Mouse (Mus musculus) kidney, postnatal 4 days (tissue): ENCODE measurements around the gene Ovol1.
A peak's percentile ranks its signal among the peaks of the same experiment; 100 is the strongest.

Source experiments
- DNase-seq, 2 experiments: peaks; one replicate each; pipeline ENCODE4 v3.0.0; 2021; ENCODE audit warnings: mixed read lengths in 2 of 2

Gene Ovol1

DNA sequence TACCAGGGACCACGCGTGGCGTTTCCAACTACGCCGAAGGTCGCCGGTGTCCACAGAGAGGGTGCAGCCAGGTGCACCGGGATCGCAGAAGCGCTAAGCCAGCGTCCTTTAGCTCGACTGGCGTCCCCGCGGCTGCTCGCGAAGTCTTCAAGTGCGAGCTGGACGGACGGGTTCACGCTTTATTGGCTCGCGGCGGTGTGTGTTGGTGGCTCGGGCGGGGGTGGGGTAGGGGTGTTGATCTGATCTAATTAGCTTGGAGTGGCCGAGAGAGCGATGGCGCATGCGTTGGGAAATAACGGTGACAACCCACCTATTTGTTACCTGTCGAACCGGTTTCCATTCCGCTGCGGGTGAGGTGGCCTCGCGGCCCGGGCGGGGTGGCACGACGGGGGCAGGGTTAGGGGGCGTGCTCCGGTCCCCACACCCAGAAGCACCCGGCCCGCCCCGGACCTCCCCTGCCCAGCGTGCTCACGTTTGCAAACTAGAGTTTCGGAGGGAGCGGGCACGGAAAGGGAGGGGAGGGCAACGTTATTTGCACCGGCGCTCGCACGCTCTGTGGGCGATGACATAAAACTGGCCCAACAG, at the start of gene Ovol1:
Gene Ovol1, minus strand, starts transcription at position 190 of the 585 bp plus-strand sequence.
- DNase-seq: peak; percentile 78 to 87

DNA sequence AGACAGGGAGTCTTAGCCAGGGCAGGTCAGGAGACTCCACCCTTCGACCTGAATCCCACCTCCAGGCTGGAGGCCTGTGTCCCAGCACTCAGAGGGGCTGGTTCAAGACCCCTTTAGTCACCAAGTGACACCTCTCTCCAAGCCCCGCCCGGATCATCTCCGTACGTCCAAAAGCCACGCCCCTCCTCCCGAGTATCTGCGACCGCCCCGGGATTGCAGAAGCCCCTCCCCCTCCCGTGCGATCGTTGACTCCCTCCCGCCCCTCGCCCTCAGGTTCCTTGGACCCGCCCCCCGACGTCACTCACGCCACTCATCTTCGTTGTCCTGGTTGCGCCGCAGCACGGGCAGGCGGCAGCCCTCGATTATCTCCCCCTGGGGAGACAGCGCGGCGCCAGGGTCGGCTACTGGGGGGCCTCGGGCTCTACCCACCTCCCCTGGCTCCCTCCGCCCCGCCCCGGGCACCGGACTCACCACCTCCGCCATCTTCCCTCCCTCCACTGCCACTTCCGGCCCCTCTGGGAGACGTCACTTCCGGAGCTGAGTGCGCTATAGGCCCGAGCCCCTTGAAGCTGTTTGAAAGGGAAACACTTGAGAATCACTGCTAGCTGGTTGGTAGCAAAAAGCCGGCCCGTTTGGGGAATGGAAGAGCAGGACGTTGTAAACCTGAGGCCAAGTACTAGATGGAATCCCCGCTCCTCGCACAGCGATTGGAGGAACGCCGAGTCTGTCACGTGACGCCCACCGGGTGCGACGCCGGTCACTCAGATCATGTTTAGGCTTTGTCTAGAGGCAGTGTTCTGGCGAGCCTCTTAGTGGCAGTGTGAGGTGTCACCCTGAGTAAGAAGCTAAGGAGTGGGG, 49.3 kb upstream of the Ovol1 start, which contains the start of gene Kat5:
Gene Kat5, minus strand, starts transcription at position 691 of the 858 bp plus-strand sequence.
- peak; percentile 95 to 96 for DNase-seq

DNA sequence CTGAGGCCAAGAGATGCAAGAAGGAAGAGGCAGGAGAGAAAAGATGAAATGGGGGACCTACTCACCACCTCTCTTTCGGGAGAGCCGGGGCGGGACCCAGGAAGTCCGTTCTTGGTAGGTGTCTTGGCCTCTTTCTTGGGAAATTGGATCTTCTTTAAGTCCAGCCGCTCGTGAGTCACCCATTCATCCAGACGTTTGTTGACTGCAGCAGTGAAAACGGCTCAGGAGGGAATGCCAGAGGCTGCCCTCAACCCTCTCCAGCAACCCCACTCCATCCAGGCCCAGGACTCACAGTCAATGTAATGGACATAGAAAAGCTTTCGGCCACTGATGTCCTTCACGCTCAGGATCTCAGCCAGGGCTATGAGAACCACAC, 48.7 kb upstream of the Ovol1 start:
- DNase-seq: no peak

DNA sequence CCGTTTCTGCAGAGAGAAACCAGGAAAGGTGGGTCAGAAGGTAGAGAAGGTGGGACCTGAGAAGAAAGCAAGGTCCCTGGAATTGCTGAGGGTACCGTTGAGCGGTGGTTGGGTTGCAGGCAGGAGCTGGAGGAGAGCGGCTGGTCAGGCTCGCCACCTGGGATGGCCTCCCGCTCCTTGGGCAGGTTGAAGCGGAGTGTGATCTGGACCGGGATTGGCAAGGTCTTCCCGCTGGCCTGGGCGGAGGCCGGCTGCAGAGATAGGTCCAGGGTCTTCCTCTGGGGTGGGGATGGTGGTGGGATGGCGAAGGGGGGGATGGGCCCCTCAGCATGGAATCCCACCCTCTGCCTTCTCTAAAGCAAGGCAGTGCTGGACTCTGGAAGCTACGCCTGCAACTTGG, 48.3 kb upstream of the Ovol1 start:
- no peak for DNase-seq

DNA sequence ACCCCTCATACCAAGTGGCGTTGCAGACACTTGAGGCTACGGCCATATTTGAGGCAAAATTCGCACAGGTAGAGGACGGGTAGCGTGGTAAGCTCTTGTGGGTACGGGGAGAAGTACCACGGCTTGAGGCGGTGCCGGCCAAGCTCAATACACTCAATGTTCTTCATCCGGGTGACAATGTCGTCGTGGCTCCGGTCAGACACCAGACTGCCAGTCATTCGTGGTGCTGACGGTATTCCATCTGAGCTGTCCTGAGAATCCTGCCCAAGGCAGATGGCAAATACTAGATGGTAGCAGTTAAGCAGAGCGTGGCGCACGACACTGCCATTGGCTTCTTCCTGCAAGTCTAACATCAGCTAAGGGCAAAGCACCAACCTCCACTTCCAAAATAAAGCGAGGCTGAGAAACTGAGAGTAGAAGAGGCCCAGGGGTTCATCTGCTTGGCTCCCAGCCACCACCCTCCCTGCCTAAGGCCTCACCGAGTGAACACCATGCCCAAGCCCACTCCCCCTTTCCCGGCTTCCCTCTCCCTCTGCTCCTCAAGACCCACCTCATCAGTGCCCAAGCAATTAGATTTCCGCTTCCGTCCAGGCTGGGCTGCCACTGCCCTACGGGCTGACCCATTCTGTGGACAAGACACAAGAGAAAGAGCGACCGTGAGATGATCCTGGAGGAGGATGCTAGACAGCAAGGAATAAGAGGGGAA, 47.4 kb upstream of the Ovol1 start:
- no peak for DNase-seq

DNA sequence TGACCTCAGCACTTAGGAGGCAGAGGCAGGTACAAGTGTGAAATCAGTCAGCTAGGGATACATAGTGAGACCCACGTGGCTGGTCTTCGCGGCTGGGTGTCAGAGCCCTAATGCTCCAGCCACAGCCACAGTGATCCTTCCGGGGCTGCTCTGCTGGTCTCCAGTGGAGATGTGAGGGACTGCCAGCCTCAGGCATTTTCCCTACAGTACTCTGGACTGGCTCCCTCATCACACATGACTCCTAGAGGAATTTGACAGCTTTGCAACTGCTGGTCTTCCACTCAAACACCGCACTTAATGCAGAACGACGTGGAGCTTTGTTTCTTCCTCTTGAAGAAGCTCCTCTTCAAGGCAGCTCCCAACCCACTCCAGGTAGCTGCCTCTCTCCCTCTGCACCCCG, 45.8 kb upstream of the Ovol1 start:
- peak in 1 of 2 experiments; percentile 46 for DNase-seq

DNA sequence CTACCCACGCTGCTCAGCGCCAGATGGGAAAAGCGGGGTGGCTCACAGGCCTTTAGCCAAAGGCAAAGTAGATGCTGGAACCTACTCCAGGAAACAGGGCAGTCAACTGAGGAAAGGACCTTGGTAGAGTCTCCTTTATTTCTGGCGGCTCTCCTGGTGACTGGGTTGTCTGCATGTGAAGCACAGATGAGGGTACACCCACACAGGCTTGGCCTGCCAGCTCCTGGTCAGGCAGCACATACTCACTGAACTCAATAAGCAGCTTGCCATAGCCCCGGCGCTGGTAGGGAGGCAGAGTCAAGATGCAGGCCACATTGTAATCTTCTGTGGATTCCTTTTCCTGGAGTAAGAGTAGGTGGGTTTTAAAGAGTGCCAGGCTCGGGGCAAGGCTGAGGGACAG, 44.7 kb upstream of the Ovol1 start:
- DNase-seq: no peak

DNA sequence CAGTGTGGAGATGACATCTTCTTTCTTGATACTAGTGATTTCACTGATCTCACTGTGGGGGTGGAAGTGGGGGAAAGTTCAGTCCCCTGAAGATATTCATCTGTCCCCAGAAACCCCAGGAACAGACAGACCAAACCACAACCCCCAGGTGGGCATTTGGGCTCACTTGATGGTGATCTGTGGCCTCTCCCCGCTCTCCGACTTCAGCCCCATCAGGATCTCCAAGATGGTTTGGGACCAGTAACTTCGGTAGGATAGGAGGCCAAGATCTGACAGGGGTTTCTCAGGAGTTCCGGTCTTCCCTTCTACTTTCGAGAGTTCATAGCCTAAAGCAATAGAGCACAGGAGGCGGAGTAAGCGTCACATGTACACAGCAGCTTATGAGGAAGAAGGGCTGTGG, 43.2 kb upstream of the Ovol1 start:
- DNase-seq: no peak

DNA sequence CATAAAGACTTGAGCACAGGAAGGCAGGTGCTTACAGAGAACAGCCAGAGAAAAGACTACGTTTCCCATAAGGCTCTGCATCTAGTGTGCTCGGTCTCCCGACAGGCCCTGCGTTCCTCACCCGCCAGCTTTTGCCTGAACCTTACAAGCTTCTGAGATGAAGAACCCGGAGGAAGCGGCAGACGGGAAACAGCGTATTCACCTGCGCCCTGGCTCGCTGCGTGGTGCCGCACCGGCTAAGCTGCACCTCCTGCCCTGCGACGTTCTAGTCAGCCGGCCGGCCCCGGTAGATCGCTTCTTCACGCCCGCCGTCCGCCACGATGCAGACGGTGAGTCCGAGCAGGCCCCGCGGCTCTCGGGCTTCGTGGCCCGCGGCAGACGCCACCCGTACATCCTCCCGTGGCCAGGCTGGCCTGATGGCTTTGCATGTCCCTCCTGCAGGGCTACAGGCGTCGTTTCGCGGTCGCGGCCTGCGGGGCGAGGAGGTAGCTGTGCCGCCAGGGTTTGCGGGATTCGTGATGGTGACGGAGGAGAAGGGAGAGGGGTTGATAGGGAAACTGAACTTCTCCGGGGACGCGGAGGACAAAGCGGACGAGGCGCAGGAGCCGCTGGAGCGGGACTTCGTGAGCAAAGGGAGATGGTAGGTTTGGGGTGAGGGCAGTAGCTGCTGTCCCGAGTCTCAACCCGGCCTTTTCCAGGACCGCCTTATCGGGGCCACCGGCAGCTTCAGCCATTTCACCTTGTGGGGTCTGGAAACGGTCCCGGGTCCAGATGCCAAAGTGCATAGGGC, 41.5 kb upstream of the Ovol1 start, which contains the start of gene Rnaseh2c:
Gene Rnaseh2c, plus strand, starts transcription at position 122 of the 790 bp plus-strand sequence.
- peak; percentile 77 to 86 for DNase-seq

DNA sequence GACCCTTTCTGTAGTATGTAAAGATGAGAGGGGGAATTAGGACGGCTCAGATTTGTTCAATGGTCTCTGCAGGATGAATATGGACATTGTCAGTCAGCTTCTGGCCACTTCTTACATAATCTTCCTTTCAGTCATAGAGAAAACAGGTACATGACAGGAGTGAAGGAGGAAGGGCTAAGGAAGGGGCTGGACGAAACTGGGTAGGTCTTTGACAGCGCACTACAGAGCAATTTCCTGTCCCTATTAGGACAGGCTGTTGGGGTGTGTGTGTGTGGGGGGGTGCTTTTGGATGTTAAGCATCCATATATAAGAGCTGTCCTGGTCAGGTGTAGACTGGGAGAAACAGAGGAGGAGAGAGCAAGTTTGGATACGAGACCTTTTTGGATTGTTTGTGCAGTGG, 38.8 kb upstream of the Ovol1 start:
- no peak for DNase-seq

DNA sequence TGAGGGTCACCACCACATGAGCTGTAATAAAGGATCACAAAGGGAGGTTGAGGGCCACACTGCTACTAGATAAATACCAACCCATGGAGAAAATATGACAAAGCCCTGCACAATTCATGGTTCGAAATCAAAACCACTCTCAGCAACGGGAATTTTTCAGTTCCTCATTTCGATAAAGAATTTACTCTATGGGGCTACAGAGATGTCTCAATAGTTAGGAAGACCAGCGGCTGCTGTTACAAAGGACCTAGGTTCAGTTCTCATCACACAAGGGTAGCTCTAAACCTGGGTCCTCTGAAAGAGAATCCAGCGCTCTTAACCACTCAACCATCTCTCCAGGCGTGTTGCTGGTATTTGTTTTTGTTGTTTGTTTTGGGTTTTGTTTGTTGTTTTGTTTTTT, 31.4 kb upstream of the Ovol1 start:
- DNase-seq: no peak

DNA sequence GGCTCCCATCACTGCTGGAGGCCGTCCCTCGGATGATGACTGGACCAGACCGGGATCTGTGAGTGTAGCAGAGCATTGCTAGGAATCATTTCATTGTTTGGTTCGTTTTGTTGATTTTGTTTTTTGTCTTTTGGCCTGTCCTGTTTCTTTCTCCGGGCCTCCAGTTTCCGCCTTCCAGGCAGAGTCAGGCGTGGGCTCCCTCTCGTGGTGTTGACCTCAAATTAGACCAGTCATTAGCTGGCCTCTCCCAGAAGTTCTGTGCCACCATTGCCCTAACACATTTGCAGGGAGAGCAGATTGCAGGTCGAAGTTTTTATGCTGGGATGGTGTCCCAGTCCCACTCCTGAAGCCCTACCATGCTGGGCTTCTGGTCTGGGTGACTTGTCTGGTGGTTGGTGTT, 28.7 kb upstream of the Ovol1 start:
- DNase-seq: peak in 1 of 2 experiments; percentile 39

DNA sequence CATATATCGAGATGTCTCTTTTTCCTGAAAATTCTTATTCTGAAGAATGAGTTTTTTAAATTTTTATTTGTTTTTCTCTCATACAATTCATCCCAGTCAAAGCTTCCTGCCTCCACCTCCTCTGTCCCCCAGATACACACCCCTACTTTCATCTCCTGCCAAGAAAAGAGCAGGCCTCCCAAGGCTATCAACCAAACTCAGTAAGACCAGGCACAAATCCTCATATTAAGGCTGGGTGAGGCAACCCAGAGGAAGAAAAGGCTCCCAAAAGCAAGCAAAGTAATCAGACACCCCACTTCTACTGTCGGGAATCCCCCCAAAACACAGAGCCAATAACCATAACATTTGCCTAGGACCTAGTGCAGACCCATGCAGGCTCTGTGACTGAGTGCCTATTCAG, 21.5 kb upstream of the Ovol1 start:
- no peak for DNase-seq

DNA sequence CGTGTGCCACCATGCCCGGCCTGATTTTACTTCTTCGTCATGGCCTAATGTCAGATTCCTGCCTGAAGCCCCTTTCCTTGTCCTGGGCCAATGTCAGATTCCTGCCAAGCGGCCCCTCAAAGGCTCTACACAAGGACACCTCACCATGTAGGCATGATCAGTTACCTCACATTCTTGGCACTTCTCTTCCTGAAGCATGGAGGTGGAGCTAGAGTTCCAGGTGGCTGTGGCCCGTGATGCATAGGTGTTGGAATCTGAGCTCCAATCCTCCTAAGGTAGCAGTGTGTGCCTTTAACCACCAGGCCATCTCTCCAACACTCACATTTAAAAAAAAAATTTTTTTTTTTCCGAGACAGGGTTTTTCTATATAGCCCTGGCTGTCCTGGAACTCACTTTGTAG, 20.3 kb upstream of the Ovol1 start:
- no peak for DNase-seq

DNA sequence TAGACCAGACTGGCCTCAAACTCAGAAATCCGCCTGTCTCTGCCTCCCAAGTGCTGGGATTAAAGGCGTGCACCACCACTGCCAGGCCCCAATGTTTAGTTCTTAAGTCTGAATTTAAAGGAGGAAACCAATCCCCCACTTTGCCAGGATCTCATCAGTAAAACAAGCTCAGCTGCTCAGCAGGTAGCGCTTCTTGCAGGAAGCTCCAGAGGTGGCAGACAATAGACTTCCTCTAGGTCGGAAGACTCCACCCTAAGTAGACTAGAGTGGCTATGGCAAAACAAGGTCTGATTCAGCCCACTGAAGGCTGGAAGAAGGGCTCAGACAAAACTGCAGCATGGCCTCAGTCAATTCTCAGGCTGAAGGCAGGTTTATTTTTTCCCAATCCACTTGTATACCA, 19.5 kb upstream of the Ovol1 start:
- no peak for DNase-seq

DNA sequence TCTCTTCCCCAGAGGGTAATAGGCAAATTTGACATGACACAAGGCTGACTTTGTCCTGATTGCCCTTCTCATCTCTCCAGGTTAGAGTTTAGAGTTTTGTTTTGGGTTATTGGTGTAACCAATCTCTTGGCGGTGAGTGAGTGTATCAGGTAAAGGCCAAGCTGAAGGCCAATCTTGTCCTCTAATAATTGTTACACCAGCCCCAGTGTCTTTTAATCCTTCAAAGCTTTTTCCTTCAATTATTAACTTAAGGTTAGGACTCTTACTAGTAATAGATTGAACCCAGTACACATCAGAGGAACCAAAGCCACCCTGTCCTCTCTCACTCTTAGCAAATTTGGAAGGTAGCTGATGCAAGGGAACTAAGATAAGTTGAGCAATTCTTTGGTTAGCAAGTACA, 14.9 kb upstream of the Ovol1 start:
- DNase-seq: no peak

DNA sequence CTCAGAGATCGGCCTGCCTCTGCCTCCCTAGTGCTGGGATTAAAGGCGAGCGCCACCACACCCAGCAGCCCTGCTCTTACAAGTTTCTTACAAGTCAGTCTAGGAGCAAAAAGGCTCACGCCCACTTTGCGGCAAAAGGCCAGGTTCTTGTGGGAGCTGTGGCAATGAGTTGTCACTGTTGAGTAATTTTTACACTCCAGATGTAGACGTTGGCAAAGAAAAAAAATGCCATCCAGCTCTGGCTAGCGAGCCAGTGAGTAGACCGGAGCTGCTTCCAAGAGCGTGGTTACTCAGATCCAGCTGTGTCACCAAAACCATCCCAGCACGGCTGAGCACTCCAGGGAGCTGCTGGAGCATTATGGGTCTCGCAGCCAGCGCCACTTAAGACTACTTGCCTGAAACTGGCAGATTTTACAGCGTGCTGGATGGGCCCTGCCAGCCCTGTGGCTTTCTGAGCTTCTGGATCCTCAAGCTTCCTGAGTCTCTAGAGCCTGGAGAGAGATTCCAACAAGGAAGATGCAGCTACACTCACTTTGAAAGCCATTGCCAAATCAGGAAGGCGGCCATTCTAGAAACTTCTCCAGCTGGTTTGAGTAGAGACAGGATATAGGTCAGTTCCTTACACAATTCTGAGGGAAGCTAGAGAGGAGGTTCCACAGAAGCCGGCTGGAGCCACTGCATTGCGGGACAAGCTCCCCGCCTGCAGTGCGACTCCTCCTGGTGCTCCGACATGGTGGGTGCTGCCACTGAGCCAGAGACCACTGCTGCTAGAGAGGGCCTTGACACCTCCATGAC, 12.1 kb upstream of the Ovol1 start:
- peak in 1 of 2 experiments; percentile 42 for DNase-seq

DNA sequence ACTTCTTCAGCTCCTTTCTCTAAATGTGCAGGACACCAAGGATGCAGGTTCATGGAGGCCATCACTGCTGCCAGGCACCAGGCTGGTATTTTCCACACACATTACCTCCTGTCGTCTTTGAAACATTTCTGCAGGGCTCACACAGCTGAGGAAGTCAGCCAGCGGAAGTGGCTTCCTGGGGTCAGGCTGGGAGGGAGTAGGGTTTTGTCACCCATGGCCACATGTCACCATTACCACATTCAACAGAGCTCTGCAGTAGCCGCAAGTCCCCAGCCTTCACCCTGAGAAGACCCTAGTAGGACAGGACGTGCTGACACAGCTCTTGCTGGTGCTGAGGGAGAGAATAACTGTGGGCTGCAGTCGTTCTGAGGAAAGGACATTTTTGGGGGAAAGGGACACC, 11.4 kb upstream of the Ovol1 start:
- DNase-seq: no peak

DNA sequence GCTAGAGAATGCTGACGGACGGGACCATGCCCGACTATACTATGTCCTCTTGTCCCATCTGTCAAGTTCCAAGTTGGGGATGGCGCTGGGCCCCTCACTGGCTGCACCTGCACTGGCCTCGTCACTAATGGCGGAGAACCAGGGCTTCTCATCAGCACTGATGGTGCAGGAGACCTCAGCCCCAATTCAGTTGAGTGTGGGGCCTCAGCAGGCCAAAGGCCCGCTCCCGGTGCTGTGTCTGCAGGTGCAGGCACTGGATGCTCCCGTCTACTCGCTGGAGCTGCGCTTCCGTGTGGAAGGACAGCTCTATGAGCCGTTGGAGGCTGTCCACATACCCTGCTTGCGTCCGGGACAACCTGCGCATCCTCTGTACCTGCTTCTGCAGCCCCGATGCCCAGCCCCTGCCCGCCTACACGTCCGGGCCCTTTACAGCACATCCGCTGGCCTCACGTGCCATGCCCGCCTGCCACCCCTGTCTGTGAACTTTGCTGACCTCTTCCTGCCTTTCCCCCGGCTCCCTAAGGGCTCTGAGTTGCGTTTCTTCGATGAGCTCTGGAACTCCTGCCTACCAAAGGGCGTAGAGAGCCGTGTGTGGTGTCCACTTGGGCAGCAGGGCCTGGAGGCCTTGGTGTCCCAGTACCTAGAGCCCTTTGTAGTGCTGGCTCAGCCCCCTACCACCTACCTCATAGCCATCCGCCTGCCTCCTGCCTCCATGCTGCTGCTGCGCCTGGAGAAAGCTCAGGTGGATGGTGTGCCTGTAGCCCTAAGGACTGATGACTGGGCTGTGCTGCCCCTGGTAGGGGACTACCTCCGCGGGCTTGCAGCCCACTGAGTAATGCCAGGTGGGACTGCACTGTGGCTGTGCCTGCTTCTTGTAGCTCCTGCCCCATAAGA, 10.2 kb upstream of the Ovol1 start:
- no peak for DNase-seq

DNA sequence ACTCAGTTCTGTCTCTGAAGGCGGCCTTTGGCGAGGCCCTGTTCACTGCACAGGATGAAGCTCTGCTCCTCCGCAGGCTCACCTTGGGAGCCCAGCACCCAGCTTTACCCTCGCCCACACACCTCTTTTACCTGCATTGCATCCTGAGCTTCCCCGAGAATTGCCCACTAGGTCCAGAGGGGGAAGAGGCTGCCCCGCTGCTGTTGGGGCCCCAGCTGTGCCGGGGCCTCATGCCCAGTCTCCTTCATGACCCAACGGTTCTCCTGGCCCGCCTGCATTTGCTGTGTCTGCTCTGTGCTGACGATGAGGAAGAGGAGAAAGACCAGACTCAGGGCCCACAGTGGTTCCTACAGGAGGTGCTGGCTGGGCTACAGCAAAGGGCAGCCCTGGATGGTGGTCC, 9.1 kb upstream of the Ovol1 start:
- no peak for DNase-seq
